Mouse (Mus musculus) left cerebral cortex, postnatal 4 days (tissue): Measurements from ENCODE around the gene Gm20388. TPM values are rescaled to one million over a fixed set of nuclear protein-coding genes. Genes with fewer than 3 reads are reported as not detected.

Experiments
- DNase-seq: peaks from one replicate; pipeline ENCODE4 v3.0.0-alpha.2; 2022
- intact Hi-C: fragments of 180-260 bp; cut with DNase I; formaldehyde crosslinking; loops from one replicate; pipeline ENCODE4 v1.15.1; 2025
- total RNA-seq, 2 experiments: library from RNA; stranded (reverse); gene quantifications; 2 replicates each; pipeline ENCODE4 v1.2.3; 2021

The Gm20388 gene
- total RNA-seq, 2 experiments from 2014 or later, result 6.5 to 12.8 TPM

DNA sequence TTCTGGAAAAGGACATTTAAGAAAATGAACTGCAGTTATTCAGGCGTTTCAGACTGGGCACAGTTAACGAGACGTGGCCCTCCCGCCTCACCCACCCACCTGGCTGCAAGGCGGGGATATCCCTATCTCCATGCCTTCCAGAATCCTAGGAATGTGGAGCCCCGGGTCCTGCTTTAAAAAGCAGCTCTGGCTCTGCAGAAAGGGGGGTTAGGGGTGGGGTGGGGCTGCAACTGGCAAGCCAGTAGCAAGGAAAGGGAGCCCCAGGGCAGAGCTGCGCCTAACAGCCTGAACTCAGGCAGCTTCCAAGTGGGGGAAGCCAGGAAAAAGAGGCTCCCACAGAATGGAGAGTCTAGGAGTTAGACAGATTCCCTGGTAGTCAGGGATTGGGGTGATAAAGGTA is 2668.6 kb downstream of the Gm20388 start:
- intact Hi-C loops, result no loop called here
- no peak for DNase-seq

DNA sequence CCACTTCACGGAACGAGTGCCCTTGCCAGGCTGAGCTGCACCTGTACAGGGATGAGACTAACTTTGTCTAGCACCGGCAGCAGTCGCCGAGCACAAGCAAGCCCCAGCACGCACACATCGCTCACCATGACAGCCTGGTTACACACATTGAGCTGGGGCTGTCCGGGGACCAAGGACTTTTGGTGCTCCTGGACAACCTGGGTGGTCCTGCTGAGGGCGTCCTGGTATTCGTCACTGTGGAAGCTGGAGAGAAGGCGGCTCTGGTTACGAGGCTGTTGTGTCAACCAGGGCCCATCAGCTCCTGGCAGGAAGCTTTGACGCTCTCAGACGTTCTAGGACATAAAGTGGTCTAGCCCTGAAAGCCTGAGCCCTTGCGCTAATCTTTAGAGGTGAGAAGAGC is 2670.3 kb downstream of the Gm20388 start:
- no peak for DNase-seq

DNA sequence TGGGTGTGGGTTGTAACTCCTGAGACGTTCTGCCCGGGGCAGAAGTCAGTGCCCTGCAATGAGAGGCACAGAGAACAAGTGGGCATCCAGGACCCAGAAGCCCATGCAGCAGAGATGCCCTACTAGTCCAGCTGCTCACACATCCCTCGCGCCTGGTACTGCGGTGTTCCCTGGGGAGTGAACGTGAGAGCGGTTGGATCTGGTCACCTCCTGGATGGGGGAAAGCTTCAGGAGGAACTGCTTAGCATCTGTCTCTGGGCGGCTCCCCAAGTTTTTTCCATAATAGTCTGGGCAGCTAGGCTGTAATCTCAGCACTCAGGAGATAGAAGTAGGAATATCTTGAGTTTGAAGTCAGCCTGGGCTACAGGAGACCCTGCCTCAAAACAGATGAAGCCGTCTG is 2674.3 kb downstream of the Gm20388 start:
- intact Hi-C loops, result no loop called here
- DNase-seq, result no peak

More for the DNA sequence above, 2670.3 kb downstream of the Gm20388 start:
- intact Hi-C loops, result no loop called here

DNA sequence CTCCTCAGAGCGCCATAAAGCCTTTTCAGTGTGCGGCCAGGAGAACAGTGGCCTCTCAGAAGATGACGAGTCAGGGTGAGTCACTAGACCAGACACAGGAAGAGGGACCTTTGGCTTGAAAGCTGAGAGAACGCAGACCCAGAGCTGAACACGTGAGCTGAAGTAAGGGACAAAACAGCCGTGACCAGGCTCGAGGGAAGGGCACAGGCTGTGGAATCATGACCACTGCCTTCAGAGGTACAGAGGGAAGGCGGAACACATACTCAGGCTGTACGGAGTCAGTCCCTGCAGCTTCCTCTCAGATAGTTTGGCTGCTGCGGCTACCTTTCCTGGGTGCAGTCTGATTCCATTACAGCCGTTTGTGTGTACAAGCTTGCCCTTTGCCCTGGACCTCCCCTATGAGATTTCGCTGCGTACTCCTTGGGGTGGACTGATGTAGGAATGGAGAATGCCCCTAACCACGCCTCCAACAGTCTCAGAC is 2674.8 kb downstream of the Gm20388 start:
- no peak for DNase-seq
- intact Hi-C loops, result no loop called here

DNA sequence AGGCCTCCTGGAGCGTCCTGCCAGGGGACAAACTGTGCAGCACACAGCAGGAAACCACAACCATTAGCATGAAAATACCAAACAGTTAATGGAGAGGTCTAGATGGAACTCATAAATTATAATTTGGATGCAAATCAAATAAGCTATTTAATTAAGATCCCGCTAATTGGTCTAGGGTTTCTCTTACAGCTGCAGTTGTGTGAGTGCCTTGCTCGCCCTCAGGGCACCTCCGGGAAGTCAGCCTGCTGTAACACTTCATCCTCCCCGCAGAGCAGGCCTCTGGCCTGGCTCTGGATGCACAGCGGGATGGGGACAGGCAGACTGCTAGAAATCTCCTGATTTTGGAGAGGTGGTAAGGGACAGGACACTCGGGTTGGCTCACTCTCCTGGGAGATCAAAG is 2675.5 kb downstream of the Gm20388 start:
- no peak for DNase-seq
- intact Hi-C loops, result no loop called here

DNA sequence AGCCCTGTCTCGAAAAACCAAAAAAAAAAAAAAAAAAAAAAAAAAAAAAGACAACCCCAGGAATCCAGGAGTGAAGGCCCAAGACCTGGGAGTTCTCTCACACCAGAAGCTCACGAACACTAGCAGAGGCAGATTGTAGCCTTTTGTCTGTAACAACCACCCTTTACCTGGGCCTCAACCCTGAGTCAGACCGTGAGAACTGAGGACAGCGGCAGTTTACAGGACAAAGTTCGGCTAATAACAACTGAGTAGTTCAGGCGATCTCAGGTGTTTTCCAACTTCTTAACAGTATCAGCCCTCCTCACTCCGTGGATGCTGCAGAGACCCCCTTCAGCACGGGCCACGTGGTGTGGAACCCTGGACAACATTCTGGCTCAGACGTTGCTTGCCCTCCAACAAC is 2676.1 kb downstream of the Gm20388 start:
- DNase-seq, result no peak
- intact Hi-C loops, result no loop called here

DNA sequence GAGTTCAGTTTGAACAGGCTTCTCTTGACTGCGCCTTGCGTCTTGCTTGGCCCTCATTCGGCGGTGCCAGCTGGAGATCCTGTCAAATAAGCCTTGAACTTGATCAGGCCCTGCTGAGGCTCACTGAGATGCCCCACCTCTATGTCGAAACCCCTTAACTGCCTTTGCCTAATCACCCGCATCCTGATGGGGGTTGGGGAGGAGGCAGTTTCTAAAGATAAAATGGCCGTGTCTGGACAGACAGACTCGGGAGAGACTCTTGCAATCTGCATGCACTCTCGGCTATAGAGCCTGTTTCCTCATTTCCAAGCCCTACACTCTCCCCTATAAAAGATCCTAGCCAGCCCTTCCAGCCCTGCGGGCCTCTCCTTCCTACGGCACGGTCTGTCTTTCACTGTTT is 2682.6 kb downstream of the Gm20388 start:
- DNase-seq, result no peak
- intact Hi-C loops, result no loop called here

DNA sequence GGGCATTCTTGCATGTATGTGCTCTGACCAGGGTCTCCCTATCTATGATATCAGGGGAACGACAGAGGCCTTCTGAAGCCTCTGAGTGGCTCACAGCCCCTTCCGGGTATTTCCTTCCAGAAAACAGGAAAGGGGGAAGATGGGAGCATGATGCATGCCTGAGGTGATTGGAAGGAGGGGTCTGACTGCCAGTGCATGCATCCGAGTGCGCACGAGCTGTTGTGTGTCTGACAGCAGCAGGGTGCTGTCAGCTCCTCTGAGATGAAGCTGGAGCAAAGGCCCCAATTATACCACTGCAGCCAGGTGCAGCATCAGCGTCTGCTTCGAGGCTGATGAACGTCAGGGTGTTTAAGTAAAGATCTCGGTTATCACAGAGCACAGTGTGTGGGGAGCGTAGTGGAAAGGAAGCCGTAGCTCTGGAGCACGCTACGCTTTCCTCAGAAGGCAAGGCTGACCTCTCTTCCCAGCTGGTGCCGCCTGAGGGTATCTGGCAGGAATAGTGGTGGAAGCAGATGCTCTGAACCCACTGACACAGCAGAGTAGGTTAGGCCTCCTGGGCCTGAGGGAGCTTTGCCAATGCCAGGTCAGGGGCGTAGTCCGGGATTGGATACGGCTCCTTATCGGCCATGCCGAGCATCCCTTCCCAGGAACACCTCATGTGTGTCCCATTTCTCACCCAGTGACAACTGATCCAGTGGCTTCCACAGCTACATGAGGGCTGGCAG is 2683.3 kb downstream of the Gm20388 start:
- DNase-seq, result peak; percentile 59
- intact Hi-C loops, result no loop called here

DNA sequence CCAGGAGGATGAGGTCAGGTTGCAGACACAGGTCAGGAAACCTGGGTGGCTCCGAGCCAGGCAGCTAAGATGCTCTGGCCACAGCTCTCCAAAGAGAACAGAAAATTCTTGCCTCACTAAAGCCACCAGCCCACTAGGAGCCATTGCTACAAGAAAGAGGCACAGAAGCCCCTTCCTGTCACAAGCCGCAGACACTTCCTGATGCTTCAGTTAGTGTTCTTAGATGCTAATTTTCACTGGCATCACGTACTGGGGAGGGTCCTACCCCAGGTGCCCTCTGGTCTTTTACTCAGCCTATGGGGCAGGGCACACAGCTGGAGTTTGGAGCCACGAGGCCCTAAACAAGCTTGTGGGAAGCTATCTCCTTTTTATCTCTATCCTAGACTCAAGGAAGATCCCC is 2685.4 kb downstream of the Gm20388 start:
- intact Hi-C loops, result no loop called here
- DNase-seq, result no peak

DNA sequence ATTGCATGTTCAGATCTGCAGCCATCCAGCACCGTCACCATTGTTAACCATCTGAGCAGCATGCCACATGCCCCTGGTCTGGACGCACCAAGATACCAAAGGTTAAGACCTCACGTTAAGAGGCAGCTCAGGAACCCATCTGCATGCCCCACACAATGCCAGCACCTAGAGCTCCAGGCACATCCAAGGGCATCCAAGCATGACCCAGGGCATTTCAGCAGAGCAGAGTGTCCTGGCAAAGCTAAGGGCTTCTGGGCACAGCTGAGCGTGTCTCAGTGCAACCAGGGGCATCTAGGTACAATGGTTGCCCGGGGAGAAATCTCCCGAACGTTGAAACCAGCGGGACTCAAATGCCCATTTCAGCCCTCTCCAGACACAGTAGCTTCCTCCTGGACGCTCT is 2690.0 kb downstream of the Gm20388 start:
- intact Hi-C loops, result no loop called here
- no peak for DNase-seq

DNA sequence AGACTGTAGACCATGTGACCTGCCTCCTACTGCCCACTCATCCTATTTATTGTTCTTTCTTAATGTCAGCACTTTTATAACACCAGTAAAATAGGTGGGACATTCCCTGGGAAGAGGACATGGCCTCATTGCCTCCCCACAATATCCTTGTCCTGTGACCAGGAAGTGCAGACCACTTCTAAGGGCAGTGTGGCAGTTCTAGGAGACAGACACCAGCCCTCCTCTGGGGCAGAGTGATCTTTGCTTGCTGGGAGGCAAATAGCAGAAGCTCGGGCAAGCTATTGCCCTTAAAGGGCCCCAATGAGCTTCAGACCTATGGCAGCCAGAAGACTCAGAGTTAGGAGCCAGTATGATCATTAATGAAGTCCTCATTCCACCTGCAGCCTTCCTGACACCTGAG is 2694.0 kb downstream of the Gm20388 start:
- intact Hi-C loops, result no loop called here
- DNase-seq, result no peak

DNA sequence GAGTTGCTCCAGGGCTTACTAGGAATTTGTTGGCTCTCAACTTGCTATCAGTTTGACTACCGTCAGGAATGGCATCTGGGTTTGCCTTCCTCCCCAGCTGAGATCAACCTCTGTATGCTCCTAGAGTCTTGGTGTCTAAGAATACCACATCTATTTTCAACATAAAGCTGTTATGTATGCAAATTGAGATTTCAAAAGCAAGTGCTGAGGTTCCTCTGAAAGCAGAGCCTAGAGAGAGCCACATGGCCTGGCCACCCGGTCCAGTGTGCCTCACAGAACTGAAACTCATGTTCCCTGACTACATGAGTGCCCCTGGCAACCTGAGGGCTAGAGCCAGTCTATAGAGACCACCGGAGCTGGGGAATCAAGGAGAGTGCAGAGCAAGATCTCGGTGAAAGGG is 2694.7 kb downstream of the Gm20388 start:
- intact Hi-C loops, result no loop called here
- no peak for DNase-seq

DNA sequence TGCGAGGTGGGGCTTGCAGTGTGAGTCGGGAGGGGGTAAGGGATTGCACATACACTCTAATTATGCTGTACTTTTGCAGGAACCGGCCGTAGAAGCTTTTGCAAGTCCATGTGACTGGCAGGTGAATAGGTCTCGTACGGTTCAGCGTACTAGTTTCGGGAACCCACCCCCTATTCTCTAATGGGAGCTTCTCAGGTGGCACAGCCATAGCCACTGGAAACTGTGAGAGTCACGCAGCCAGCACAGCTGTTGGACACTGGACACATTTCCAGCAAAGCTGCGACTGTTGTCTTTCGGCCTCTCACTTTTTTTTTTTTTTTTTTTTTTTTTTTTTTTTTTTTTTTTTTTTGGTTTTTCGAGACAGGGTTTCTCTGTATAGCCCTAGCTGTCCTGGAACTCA is 2696.2 kb downstream of the Gm20388 start:
- no peak for DNase-seq
- intact Hi-C loops, result no loop called here

DNA sequence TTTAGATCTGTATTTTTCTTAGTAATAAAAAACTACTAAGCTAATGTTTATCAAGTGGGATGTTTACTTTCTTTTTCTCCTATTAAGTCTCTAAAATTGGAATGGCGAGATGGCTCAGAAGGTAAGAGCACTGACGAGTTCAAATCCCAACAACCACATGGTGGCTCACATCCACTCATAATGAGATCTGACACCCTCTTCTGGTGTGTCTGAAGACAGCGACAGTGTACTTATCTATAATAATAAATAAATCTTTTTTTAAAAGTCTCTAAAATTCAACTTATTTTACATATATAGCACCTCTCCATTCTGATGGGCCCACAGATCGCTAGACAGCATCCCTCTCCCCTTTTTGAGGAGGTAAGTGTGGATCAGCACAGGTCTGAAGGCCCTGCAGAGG is 2699.6 kb downstream of the Gm20388 start:
- intact Hi-C loops, result no loop called here
- DNase-seq, result no peak

DNA sequence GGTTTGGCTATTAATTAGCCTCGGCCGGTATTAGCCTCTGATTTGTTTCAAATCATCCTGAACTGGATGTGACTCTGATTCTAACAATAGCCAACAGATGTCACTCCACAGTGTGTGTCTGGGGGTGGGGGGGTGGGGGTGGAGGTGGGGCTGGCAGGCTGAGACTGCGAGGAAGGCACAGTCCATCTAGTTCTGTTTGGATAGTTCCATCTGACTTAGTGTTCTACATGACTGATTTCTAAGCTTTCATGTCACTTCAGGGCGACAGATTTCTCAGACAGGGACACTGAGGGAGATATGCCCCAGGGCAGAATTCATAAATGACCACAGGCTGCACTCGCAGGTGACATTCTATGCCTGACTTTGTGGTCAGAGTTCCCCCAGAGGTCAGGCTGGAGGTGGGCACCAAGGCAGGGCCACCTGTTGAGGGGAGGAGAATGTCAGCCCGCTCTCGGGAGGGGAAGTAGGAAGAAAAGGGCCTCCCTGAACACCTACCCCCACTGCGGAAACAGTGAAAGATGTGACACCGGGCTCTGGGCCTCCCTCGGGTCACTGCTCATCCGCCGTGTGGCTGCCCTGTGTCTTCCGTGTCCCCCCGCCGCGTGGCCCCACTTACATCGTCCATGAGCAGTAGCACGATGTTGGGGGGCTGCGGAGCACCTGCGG is 2700.1 kb downstream of the Gm20388 start:
- DNase-seq, result no peak
- intact Hi-C loops, result no loop called here

DNA sequence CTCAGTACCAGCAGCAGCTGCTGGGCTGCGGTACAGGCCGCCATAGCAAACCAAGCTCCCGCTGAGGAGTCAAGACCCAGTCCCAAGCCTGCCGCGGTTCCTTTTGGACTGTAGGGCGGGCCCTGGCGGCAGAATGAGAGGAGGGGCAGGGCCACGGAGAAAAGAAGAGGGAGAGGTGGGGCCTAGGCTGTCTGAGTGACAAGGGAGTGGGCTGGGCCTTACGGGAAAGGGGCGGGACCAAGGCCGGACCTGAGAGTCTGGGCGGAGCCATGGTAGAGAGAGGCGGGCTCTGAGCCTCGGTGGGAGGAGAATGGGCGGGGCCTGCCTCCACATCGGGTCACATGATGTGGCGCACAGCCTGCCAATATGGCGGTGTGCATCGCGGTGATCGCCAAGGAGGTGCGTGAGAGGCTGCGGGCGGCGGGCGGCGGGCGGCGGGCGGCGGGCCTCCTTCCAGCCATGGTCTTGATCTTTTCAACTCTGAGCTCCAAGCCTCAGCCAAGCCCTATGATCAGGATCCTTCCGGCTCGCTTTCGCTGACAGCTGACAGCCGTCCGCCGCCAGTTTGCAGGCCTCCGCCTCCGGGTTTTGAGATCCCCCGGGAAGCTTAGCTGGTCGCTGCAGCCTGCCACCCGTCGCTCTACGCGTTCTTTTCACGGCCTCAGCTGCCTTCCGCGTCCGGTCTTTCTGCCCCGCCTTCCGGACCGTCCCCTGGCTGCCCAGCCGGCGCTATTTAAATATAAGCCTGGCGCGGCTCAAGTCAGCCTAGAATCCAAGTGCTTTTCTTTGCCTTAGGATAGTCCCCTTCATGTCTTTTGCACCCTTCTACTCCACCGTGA is 2700.9 kb downstream of the Gm20388 start, which contains the start of the genes Galns and Trappc2l:
TSS of gene Galns (minus strand) at position 169 of the 839 bp plus-strand sequence.
TSS of gene Trappc2l (plus strand) at position 346 of the 839 bp plus-strand sequence.
- intact Hi-C loops, result no loop called here

DNA sequence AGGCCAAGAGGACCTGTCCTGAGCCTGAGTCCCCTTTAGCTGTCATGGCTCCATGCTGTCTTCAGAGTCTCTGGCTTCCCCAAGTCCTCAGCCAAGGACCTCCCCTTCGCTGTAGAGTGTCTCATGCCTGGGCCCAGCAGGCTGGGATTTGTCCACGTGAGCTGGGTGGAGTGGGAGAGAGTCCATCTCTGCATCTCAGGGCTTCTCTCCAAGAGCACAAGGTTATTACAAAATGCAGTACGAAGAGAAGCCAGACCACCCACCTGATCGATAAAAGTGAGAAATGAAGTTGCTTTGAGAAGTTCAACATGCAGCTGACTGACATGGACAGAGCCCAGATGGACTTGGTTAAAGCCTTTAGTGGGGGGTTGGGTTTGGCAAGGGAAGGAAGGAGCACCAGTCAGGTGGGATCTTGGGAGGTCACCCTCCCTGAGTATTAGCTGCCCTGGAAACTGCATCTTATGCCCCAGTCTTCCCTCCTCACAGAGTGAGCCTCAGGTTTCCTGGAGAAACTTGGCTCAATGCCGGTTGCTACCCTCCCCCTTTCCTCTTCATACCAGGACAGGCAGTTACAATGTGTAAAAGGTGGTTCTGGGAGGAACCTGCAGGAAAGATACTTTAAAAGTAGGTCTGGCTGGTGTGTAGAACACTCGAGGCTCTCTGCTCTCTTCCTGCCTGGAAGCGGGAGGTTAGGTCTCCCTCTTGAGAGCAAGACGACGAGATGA is 2705.7 kb downstream of the Gm20388 start:
- intact Hi-C loops, result loop anchor here (5.0 kb wide), 1 partner anchor 216 kb away; no protein-coding TSS in a partner anchor
- no peak for DNase-seq

More for the DNA sequence above, 2700.9 kb downstream of the Gm20388 start, which contains the start of the genes Galns and Trappc2l:
- peak; percentile 96 for DNase-seq

DNA sequence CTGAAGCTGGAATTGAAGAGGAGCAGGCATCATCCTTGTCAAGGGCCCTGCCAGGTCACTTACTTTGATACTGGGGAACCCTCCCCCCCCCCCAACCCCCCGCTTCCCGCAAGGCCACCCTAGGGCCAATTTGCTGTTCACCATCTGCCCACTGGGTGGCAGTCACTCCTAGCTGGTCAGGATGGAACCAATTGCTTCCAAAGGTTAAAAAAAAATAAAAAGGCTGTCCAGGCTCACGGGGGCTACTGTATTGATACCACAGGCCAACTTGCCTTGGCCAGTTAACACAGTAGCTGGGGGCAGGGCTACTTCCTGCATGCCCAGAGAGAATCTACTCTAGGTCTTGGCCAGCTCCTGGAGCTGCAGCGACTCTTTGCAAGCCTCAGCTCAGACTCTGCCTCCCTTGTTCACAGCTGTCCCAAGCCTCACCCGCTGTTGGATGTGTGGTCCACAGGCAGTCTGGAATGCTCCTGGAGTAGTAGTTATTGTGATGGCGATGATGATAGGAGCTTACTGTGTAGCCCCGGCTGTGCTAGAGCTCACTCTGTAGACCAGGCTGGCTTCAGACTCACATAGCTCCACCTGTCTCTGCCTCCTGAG is 2707.4 kb downstream of the Gm20388 start:
- DNase-seq, result peak; percentile 86
- intact Hi-C loops, result loop anchor here (5.0 kb wide), 1 partner anchor 214 kb away; no protein-coding TSS in a partner anchor

DNA sequence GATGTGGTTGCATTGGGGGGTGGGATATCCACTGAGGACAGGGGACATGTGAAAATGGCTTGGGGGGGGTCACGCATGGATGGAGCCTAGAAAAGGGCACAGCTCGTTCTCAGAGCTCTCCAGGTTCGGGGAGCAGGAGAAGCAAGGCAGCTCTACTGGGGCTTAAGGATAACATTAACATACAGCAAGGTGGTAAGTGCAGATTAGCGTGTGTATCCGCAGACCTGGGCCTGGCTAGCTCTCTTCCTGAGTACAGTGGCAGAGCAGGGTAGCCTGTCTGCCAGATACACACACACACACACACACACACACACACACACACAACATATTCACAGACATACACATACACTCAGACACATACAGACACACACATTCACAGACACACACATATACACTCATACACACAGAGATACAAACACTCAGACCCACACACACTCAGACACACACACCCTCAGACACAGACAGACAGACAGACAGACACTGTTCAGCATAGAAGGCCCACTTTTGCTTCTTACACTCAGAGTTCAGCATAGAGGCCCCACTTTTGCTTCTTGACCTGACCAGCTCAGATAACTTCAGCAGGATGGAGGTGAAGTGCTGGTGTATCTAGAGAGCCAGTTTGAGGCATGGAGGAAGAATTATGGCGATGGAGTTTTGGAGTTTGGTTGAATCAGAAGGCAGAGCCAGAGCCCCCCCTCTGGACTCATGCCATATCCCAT is 2708.2 kb downstream of the Gm20388 start:
- intact Hi-C loops, result loop anchor here (5.0 kb wide), 1 partner anchor 213 kb away; no protein-coding TSS in a partner anchor
- no peak for DNase-seq
